17 mouse cellular contexts compared by ENCODE assay signal in genomic region chr15:86238076-86238475, GRCm38 (mm10).
"Had no signal": no experiment of that assay in that cellular context is flagged by ENCODE, and none has a peak within 500 bp of the region (broad histone marks: within the 10 kb centered on the region; RNA-seq: fewer than 3 reads in every experiment).

No protein-coding gene starts in this region.

- H3K9me3 ChIP-seq: lung, embryonic 15.5 days; megakaryocyte, embryonic 14.5 days; midbrain, embryonic 12.5 days; midbrain, embryonic 15.5 days; neural tube, embryonic 12.5 days; stomach, embryonic 15.5 days had no signal

- ATAC-seq: liver, postnatal 0 days; lung, postnatal 0 days; midbrain, embryonic 15.5 days had no signal

- H3K9ac ChIP-seq: liver, postnatal 0 days; lung, embryonic 15.5 days; midbrain, embryonic 12.5 days; midbrain, embryonic 15.5 days; neural tube, embryonic 12.5 days; stomach, embryonic 15.5 days had no signal

- H3K4me2 ChIP-seq: lung, embryonic 15.5 days; midbrain, embryonic 12.5 days; midbrain, embryonic 15.5 days; neural tube, embryonic 12.5 days; stomach, embryonic 15.5 days had no signal

- H3K27me3 ChIP-seq: lung, embryonic 15.5 days; megakaryocyte, embryonic 14.5 days; midbrain, embryonic 12.5 days; midbrain, embryonic 15.5 days; neural tube, embryonic 12.5 days; stomach, embryonic 15.5 days had no signal

- H3K4me3 ChIP-seq: lung, embryonic 15.5 days; megakaryocyte, embryonic 14.5 days; midbrain, embryonic 12.5 days; midbrain, embryonic 15.5 days; neural tube, embryonic 12.5 days; stomach, embryonic 15.5 days had no signal

- H3K36me3 ChIP-seq: lung, embryonic 15.5 days; midbrain, embryonic 15.5 days had no signal

- H3K27ac ChIP-seq: lung, embryonic 15.5 days; macrophage; midbrain, embryonic 12.5 days; midbrain, embryonic 15.5 days; neural tube, embryonic 12.5 days; stomach, embryonic 15.5 days; stomach, postnatal 0 days had no signal

- H3K4me1 ChIP-seq: lung, embryonic 15.5 days; midbrain, embryonic 15.5 days; neural tube, embryonic 12.5 days; stomach, embryonic 15.5 days had no signal

- DNase-seq: liver, postnatal 0 days; lung, adult 2 months; lung, postnatal 14 days; lung, postnatal 36 days; right cerebral cortex, postnatal 14 days; thymus, adult 2 months; thymus, postnatal 25 days; thymus, postnatal 4 days had no signal
